Mouse (Mus musculus) ovary, adult 18-20 months (tissue): ENCODE data around the gene Sh3bgrl3.
"Not testable (repeated sequence)": the region's sequence is repeated elsewhere in the genome, so short reads cannot be mapped to it uniquely, and the experiment has no call there.

Experiments used
- DNase-seq: peaks from one replicate; pipeline ENCODE4 v3.0.0; 2022; ENCODE audit warnings: low spot score, mixed read lengths

Sh3bgrl3 gene

GRCm38 (mm10) chr4:134128221-134128982 is at the start of gene Sh3bgrl3:
Gene Sh3bgrl3 (minus strand): TSS chr4:134128789.
- peak; percentile 79 for DNase-seq

- DNase-seq, result no peak
Observed at GRCm38 (mm10) chr4:134172391-134172790, 43.8 kb upstream of the Sh3bgrl3 start.

GRCm38 (mm10) chr4:134166906-134167305 is 38.3 kb upstream of the Sh3bgrl3 start:
- no peak for DNase-seq

GRCm38 (mm10) chr4:134165548-134166465 is 37.2 kb upstream of the Sh3bgrl3 start:
- DNase-seq, result no peak

GRCm38 (mm10) chr4:134165024-134165423 is 36.4 kb upstream of the Sh3bgrl3 start:
- peak; percentile 55 for DNase-seq

- DNase-seq, result no peak
Observed at GRCm38 (mm10) chr4:134164591-134164990, 36.0 kb upstream of the Sh3bgrl3 start.

- not testable (repeated sequence) for DNase-seq
Observed at GRCm38 (mm10) chr4:134160071-134160470, 31.5 kb upstream of the Sh3bgrl3 start.

GRCm38 (mm10) chr4:134158774-134159173 is 30.2 kb upstream of the Sh3bgrl3 start:
- no peak for DNase-seq

- DNase-seq, result no peak
Observed at GRCm38 (mm10) chr4:134157558-134157957, 29.0 kb upstream of the Sh3bgrl3 start.

- no peak for DNase-seq
Observed at GRCm38 (mm10) chr4:134156744-134157143, 28.2 kb upstream of the Sh3bgrl3 start.

GRCm38 (mm10) chr4:134155961-134156465 is 27.4 kb upstream of the Sh3bgrl3 start:
- no peak for DNase-seq

- no peak for DNase-seq
Observed at GRCm38 (mm10) chr4:134155531-134155930, 26.9 kb upstream of the Sh3bgrl3 start.

- no peak for DNase-seq
Observed at GRCm38 (mm10) chr4:134154354-134154753, 25.8 kb upstream of the Sh3bgrl3 start.

- DNase-seq, result no peak
Observed at GRCm38 (mm10) chr4:134153656-134154055, 25.1 kb upstream of the Sh3bgrl3 start.

- no peak for DNase-seq
Observed at GRCm38 (mm10) chr4:134152112-134152511, 23.5 kb upstream of the Sh3bgrl3 start.

GRCm38 (mm10) chr4:134149389-134149788 is 20.8 kb upstream of the Sh3bgrl3 start:
- no peak for DNase-seq

- not testable (repeated sequence) for DNase-seq
Observed at GRCm38 (mm10) chr4:134144297-134144696, 15.7 kb upstream of the Sh3bgrl3 start.

- DNase-seq, result no peak
Observed at GRCm38 (mm10) chr4:134138857-134139256, 10.3 kb upstream of the Sh3bgrl3 start.

GRCm38 (mm10) chr4:134136280-134136926 is 7.8 kb upstream of the Sh3bgrl3 start:
- DNase-seq, result no peak

GRCm38 (mm10) chr4:134132519-134133095 is 4.0 kb upstream of the Sh3bgrl3 start:
- no peak for DNase-seq

- no peak for DNase-seq
Observed at GRCm38 (mm10) chr4:134132117-134132516, 3.5 kb upstream of the Sh3bgrl3 start.

- no peak for DNase-seq
Observed at GRCm38 (mm10) chr4:134129482-134129881, 893 bp upstream of the Sh3bgrl3 start.
